Mouse (Mus musculus): ENCODE measurements around the gene Hif3a. TPM values are rescaled to one million over a fixed set of nuclear protein-coding genes. Genes with fewer than 3 reads are reported as not detected.

Gene Hif3a
- total and polyA plus RNA-seq, 3 experiments = 8.0 to 37.9 TPM; not detected in 1

DNA sequence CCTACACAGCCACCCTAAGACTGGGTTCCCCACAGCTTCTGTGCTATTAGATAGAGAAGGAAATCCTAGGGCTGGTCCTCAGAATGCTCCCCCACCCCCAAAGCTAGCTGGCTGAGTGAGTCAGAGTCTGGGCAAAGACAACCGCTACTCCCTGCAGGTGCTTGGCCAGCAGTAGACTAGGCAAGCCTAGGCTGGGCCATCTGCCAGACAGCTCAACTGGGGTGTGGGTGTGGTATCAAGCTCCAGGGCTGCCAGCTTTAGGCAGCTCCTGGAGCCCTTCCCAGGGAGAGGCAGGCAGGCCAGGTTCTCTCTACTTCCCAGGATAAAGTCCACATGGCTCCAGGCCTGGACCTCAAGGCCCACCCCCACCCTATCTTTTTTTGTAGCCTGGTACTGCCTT, 45.2 kb downstream of the Hif3a start (continued):
- no peak for TF ChIP-seq USF2 (IDR thresholded peaks at IDR 0.05; ENCODE audit: borderline replicate concordance in 1 of 2, insufficient read depth in 1 of 2, low read depth in 1 of 2, low read length in 2 of 2)
- TF ChIP-seq NRF1 (IDR thresholded peaks at IDR 0.05; ENCODE audit: insufficient read depth, low read depth, low read length, poor library complexity, severe bottlenecking) = no peak
- TF ChIP-seq MYC (IDR thresholded peaks at IDR 0.05; ENCODE audit: low read depth, low read length) = no peak
- peak; percentile 57; the same call in 1 of the 2 replicates for TF ChIP-seq RCOR1 (IDR thresholded peaks at IDR 0.05; ENCODE audit: low read depth, low read length)
- peak; percentile 38 for TF ChIP-seq TAL1 (IDR thresholded peaks at IDR 0.05; ENCODE audit: low read length)
- no peak for TF ChIP-seq GATA1 (IDR thresholded peaks at IDR 0.05; ENCODE audit: low read depth, low read length)
- TF ChIP-seq HCFC1 (IDR thresholded peaks at IDR 0.05; ENCODE audit: low read depth, low read length) = no peak
- no peak for TF ChIP-seq RAD21 (IDR thresholded peaks at IDR 0.05; ENCODE audit: low read depth, low read length)
- TF ChIP-seq TCF12 (IDR thresholded peaks at IDR 0.05; ENCODE audit: low read depth, low read length) = peak; percentile 83
- TF ChIP-seq MAZ (IDR thresholded peaks at IDR 0.05; ENCODE audit: low read depth, low read length) = no peak

DNA sequence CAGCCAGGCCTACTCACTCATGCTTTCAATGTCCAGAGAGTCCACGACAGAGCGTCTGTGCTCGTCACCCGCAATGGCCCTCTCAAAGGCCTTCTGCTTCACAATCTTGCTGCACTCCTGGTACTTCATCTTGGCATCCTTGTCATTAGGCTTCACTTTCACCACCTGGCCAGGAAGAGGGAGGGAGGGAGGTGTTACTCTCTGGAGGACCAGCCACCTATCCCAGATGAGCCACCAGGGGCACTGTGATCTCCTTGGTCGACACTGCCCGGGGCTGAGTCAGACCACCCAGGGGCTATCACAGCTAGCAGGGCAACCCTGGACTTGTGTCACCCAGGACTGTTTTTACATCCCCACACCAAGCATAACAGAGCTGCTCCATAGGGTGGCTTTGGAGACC, 46.8 kb downstream of the Hif3a start:
- Histone ChIP-seq H3K4me1 (ENCODE audit: control insufficient read depth in 1 of 2, insufficient read depth in 2 of 2, low read length in 2 of 2) (peaks cover 11 to 16% of the 10 kb centered on the region in 2 experiments), H3K4me3 (ENCODE audit: control insufficient read depth in 1 of 2, insufficient read depth in 1 of 2, low read depth in 2 of 2, low read length in 2 of 2) (no peak overlapping the region), H3K79me2 (ENCODE audit: control insufficient read depth, insufficient read depth, low read length, poor library complexity) (peaks cover 7% of the 10 kb centered on the region), H3K36me3 (ENCODE audit: control insufficient read depth in 1 of 2, insufficient read depth in 2 of 2, low read length in 2 of 2) (peaks cover 15 to 27% of the 10 kb centered on the region in 2 experiments), H3K27me3 (ENCODE audit: control insufficient read depth in 1 of 2, insufficient read depth in 2 of 2, low read length in 2 of 2) (no peaks in the 10 kb centered on the region), H3K9ac (ENCODE audit: control insufficient read depth, low read depth, low read length, poor library complexity, severe bottlenecking) (no peak overlapping the region), H3K27ac (ENCODE audit: control insufficient read depth, low read depth, low read length) (no peak overlapping the region), H3K9me3 (replicated peaks; ENCODE audit: insufficient read depth, low read length) (no peaks in the 10 kb centered on the region)
- DNase-seq (ENCODE audit: low read depth, low spot score) = no peak
- TF ChIP-seq NELFE (IDR thresholded peaks at IDR 0.05; ENCODE audit: low read depth, low read length) (no peak), CTCF (IDR thresholded peaks at IDR 0.05 in 2 of 3, conservative IDR thresholded peaks at IDR 0.05 in 1 of 3; ENCODE audit: control insufficient read depth in 1 of 3, insufficient read depth in 1 of 3, low read depth in 2 of 3, low read length in 3 of 3, poor library complexity in 1 of 3, severe bottlenecking in 1 of 3) (peak in 1 of 3 experiments; percentile 10; a peak in 1 of 6 replicates)

DNA sequence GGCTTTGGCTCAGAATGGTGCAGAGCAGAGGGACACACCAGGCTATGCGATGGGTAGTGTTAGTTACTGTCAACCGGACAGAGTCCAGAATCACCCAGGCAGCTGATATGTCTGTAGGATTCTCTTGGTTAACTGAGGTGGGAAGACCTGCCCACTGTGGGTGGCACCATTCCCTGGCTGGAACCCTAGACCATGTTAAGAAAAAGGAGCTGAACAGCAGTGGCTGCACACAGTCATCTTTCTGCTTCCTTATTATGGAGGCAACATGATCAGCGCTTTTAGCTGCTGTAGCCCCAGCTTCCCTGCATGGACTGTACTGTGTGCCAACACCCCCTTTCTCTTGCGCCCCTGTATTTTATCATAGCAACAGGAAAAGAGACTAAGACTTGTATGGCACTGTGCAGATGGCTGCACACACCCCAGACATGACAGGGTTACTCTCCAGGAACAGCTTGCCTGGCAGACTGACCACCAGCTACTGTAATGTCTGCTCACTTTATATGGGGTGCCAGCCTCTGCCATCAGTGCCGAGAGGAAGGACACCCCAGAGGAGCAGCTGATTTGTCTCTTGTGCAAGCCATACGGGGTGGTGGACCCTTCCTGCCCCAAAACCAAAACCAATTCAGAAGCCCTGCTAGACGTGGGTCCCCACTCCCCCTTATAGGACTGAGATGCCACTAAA, 50.2 kb downstream of the Hif3a start:
- peaks cover 7 to 27% of the 10 kb centered on the region in 2 experiments for H3K36me3 ChIP-seq (ENCODE audit: control insufficient read depth in 1 of 2, insufficient read depth in 2 of 2, low read length in 2 of 2)
- H3K4me3 ChIP-seq (ENCODE audit: control insufficient read depth in 1 of 2, insufficient read depth in 1 of 2, low read depth in 2 of 2, low read length in 2 of 2) = no peak overlapping the region
- H3K27ac ChIP-seq (ENCODE audit: control insufficient read depth, low read depth, low read length) = no peak overlapping the region
- no peak for DNase-seq (ENCODE audit: low read depth, low spot score)
- peaks cover 2% of the 10 kb centered on the region; the same call in 1 of the 2 replicates for H3K79me2 ChIP-seq (ENCODE audit: control insufficient read depth, insufficient read depth, low read length, poor library complexity)
- peaks cover 4 to 5% of the 10 kb centered on the region in 2 experiments; a peak in 3 of 4 replicates for H3K4me1 ChIP-seq (ENCODE audit: control insufficient read depth in 1 of 2, insufficient read depth in 2 of 2, low read length in 2 of 2)
- H3K27me3 ChIP-seq (ENCODE audit: control insufficient read depth in 1 of 2, insufficient read depth in 2 of 2, low read length in 2 of 2) = no peaks in the 10 kb centered on the region
- no peaks in the 10 kb centered on the region for H3K9me3 ChIP-seq (replicated peaks; ENCODE audit: insufficient read depth, low read length)
- TF ChIP-seq USF1 (IDR thresholded peaks at IDR 0.05; ENCODE audit: low read depth, low read length) = no peak
- TF ChIP-seq NELFE (IDR thresholded peaks at IDR 0.05; ENCODE audit: low read depth, low read length) = no peak
- no peak for TF ChIP-seq MAX (IDR thresholded peaks at IDR 0.05; ENCODE audit: low read length)
- no peak for TF ChIP-seq TCF12 (IDR thresholded peaks at IDR 0.05; ENCODE audit: low read depth, low read length)
- no peak for TF ChIP-seq POLR2AphosphoS5 (IDR thresholded peaks at IDR 0.05; ENCODE audit: borderline replicate concordance, low read depth, low read length)
- TF ChIP-seq POLR2AphosphoS2 (IDR thresholded peaks at IDR 0.05; ENCODE audit: low read length) = no peak
- TF ChIP-seq ZC3H11A (IDR thresholded peaks at IDR 0.05; ENCODE audit: low read depth, low read length) = no peak
- no peak for TF ChIP-seq ZKSCAN1 (IDR thresholded peaks at IDR 0.05; ENCODE audit: low read depth, low read length)
- H3K9ac ChIP-seq (ENCODE audit: control insufficient read depth, low read depth, low read length, poor library complexity, severe bottlenecking) = no peak overlapping the region

Measured in MEL (cell line).